Mouse (Mus musculus): ENCODE measurements around the gene Fam71f1. TPM values are rescaled to one million over a fixed set of nuclear protein-coding genes. Genes with fewer than 3 reads are reported as not detected.

Gene Fam71f1
- polyA plus RNA-seq (2021), result 0.18 TPM

GRCm38 (mm10) chr6:29318879-29319278, at the start of gene Fam71f1:
Fam71f1 (plus strand) TSS chr6:29319140.
- ChIA-PET CTCF (no interaction called here), POLR2A (no interaction called here)
- in situ Hi-C loops (cut with MboI; ENCODE audit: low pct_unique_long_range_greater_than_20kb), result no loop called here
- no peak for TF ChIP-seq CTCF (IDR thresholded peaks at IDR 0.05)
- DNase-seq (ENCODE audit: low read depth, low spot score) (peak; percentile 75), ATAC-seq (peak; percentile 61)
- no peaks in the 10 kb centered on the region for H3K27me3 ChIP-seq

GRCm38 (mm10) chr6:29270961-29271360, 48.0 kb upstream of the Fam71f1 start:
- no peak for DNase-seq (ENCODE audit: low read depth, low spot score)
- TF ChIP-seq CTCF (IDR thresholded peaks at IDR 0.05), result no peak
- ChIA-PET CTCF (no interaction called here), POLR2A (no interaction called here)
- in situ Hi-C loops (cut with MboI; ENCODE audit: low pct_unique_long_range_greater_than_20kb), result no loop called here
- no peak for ATAC-seq
- no peaks in the 10 kb centered on the region for H3K27me3 ChIP-seq

GRCm38 (mm10) chr6:29272312-29273072, 46.4 kb upstream of the Fam71f1 start, which contains the start of gene Hilpda:
Hilpda (plus strand) TSS chr6:29272488.
- DNase-seq (ENCODE audit: low read depth, low spot score) (peak; percentile 65), ATAC-seq (peak; percentile 98)
- CTCF ChIA-PET, result interaction anchor here (1.1 to 2.5 kb wide), 3 partner anchors 12 to 105 kb away, joined by 3 to 11 read pairs (median 7); no protein-coding TSS in a partner anchor
- no peak for TF ChIP-seq CTCF (IDR thresholded peaks at IDR 0.05)
- H3K27me3 ChIP-seq, result no peaks in the 10 kb centered on the region
- POLR2A ChIA-PET, result interaction anchor here (1.1 kb wide), 1 partner anchor 75 kb away, joined by 3 read pairs; the partner anchor contains the start of gene Calu
- in situ Hi-C loops (cut with MboI; ENCODE audit: low pct_unique_long_range_greater_than_20kb), result no loop called here

- H3K27me3 ChIP-seq, result no peaks in the 10 kb centered on the region
- no peak for DNase-seq (ENCODE audit: low read depth, low spot score)
- no peak for TF ChIP-seq CTCF (IDR thresholded peaks at IDR 0.05)
- ChIA-PET POLR2A (interaction anchor here (0.7 kb wide), 1 partner anchor 13 kb away, joined by 3 read pairs; no protein-coding TSS in a partner anchor), CTCF (interaction anchor here (0.9 to 4.6 kb wide), 2 partner anchors 34 to 39 kb away, joined by 4 to 31 read pairs; no protein-coding TSS in a partner anchor)
- ATAC-seq, result no peak
- in situ Hi-C loops (cut with MboI; ENCODE audit: low pct_unique_long_range_greater_than_20kb), result loop anchor here (5.0 kb wide), 3 partner anchors 34 to 109 kb away; partner anchors contain the start of gene Rbm28
These were observed 42.2 kb upstream of the Fam71f1 start for GRCm38 (mm10) chr6:29276746-29277145.

GRCm38 (mm10) chr6:29278513-29279267, 40.2 kb upstream of the Fam71f1 start:
- POLR2A ChIA-PET, result interaction anchor here (1.3 kb wide), 1 partner anchor 70 kb away, joined by 3 read pairs; no protein-coding TSS in a partner anchor
- in situ Hi-C loops (cut with MboI; ENCODE audit: low pct_unique_long_range_greater_than_20kb), result loop anchor here (5.0 kb wide), 3 partner anchors 36 to 111 kb away; partner anchors contain the start of gene Rbm28
- DNase-seq (ENCODE audit: low read depth, low spot score), result no peak
- ATAC-seq, result no peak
- CTCF ChIA-PET, result interaction anchor here (0.7 to 4.6 kb wide), 8 partner anchors 9 to 74 kb away, joined by 3 to 31 read pairs (median 4); no protein-coding TSS in a partner anchor
- peak; percentile 52 for TF ChIP-seq CTCF (IDR thresholded peaks at IDR 0.05)
- no peaks in the 10 kb centered on the region for H3K27me3 ChIP-seq

GRCm38 (mm10) chr6:29279293-29279692, 39.6 kb upstream of the Fam71f1 start, which contains the start of gene Fam71f2:
Fam71f2 (plus strand) TSS chr6:29279593.
- CTCF ChIA-PET, result interaction anchor here (1.2 to 4.6 kb wide), 5 partner anchors 13 to 75 kb away, joined by 3 to 31 read pairs (median 5); no protein-coding TSS in a partner anchor
- in situ Hi-C loops (cut with MboI; ENCODE audit: low pct_unique_long_range_greater_than_20kb), result loop anchor here (5.0 kb wide), 3 partner anchors 37 to 112 kb away; partner anchors contain the start of gene Rbm28

GRCm38 (mm10) chr6:29280671-29281070, 38.3 kb upstream of the Fam71f1 start:
- ChIA-PET CTCF (interaction anchor here (4.6 kb wide), 1 partner anchor 43 kb away, joined by 31 read pairs; no protein-coding TSS in a partner anchor), POLR2A (no interaction called here)
- no peaks in the 10 kb centered on the region for H3K27me3 ChIP-seq
- DNase-seq (ENCODE audit: low read depth, low spot score) (no peak), ATAC-seq (no peak)
- in situ Hi-C loops (cut with MboI; ENCODE audit: low pct_unique_long_range_greater_than_20kb), result no loop called here
- TF ChIP-seq CTCF (IDR thresholded peaks at IDR 0.05), result no peak

More at GRCm38 (mm10) chr6:29279293-29279692, 39.6 kb upstream of the Fam71f1 start, which contains the start of gene Fam71f2:
- DNase-seq (ENCODE audit: low read depth, low spot score), result no peak
- no peak for ATAC-seq
- TF ChIP-seq CTCF (IDR thresholded peaks at IDR 0.05), result no peak
- POLR2A ChIA-PET, result interaction anchor here (1.3 kb wide), 1 partner anchor 69 kb away, joined by 3 read pairs; no protein-coding TSS in a partner anchor
- no peaks in the 10 kb centered on the region for H3K27me3 ChIP-seq

GRCm38 (mm10) chr6:29286870-29287269, 32.1 kb upstream of the Fam71f1 start:
- no peak for DNase-seq (ENCODE audit: low read depth, low spot score)
- POLR2A ChIA-PET, result interaction anchor here (0.5 kb wide), 1 partner anchor 31 kb away, joined by 3 read pairs; no protein-coding TSS in a partner anchor

GRCm38 (mm10) chr6:29287481-29287880, 31.5 kb upstream of the Fam71f1 start:
- in situ Hi-C loops (cut with MboI; ENCODE audit: low pct_unique_long_range_greater_than_20kb), result no loop called here
- ATAC-seq (no peak), DNase-seq (ENCODE audit: low read depth, low spot score) (no peak)
- H3K27me3 ChIP-seq, result no peaks in the 10 kb centered on the region
- POLR2A ChIA-PET, result no interaction called here
- CTCF ChIA-PET, result interaction anchor here (1.7 kb wide), 1 partner anchor 9 kb away, joined by 10 read pairs; no protein-coding TSS in a partner anchor
- no peak for TF ChIP-seq CTCF (IDR thresholded peaks at IDR 0.05)

More at GRCm38 (mm10) chr6:29286870-29287269, 32.1 kb upstream of the Fam71f1 start:
- in situ Hi-C loops (cut with MboI; ENCODE audit: low pct_unique_long_range_greater_than_20kb), result no loop called here
- CTCF ChIA-PET, result interaction anchor here (1.0 to 1.7 kb wide), 2 partner anchors 8 to 56 kb away, joined by 3 to 10 read pairs; no protein-coding TSS in a partner anchor
- no peak for TF ChIP-seq CTCF (IDR thresholded peaks at IDR 0.05)
- H3K27me3 ChIP-seq, result no peaks in the 10 kb centered on the region
- ATAC-seq, result no peak

- ATAC-seq (no peak), DNase-seq (ENCODE audit: low read depth, low spot score) (no peak)
- ChIA-PET POLR2A (no interaction called here), CTCF (interaction anchor here (1.7 kb wide), 1 partner anchor 9 kb away, joined by 10 read pairs; no protein-coding TSS in a partner anchor)
- H3K27me3 ChIP-seq, result no peaks in the 10 kb centered on the region
- no peak for TF ChIP-seq CTCF (IDR thresholded peaks at IDR 0.05)
- in situ Hi-C loops (cut with MboI; ENCODE audit: low pct_unique_long_range_greater_than_20kb), result no loop called here
These were observed 31.0 kb upstream of the Fam71f1 start for GRCm38 (mm10) chr6:29287944-29288343.
